Mouse (Mus musculus) hindbrain, embryonic 16.5 days (tissue): Measurements from ENCODE around the gene Mettl27. TPM values are rescaled to one million over a fixed set of nuclear protein-coding genes. Genes with fewer than 3 reads are reported as not detected.

Experiments
- ATAC-seq: fragments of 200-750 bp; cut with Nextera tagmentation; 2 replicates; pipeline ENCODE4 v1.8.0; 2017; ENCODE audit warnings: moderate TSS enrichment, moderate library complexity
- H3K27ac ChIP-seq: fragments of 300-500 bp; sonication (generic); 2 replicates; pipeline ENCODE4 v1.5.1; 2014; ENCODE audit warnings: low read depth, mild to moderate bottlenecking, control low read depth, low read length, moderate library complexity
- H3K27me3 ChIP-seq: fragments of 300-500 bp; sonication (generic); replicated peaks from 2 replicates; pipeline ENCODE4 v1.6.1; 2014; ENCODE audit warnings: low read length; ENCODE audit not compliant: control insufficient read depth, insufficient read depth
- H3K36me3 ChIP-seq: fragments of 300-500 bp; sonication (generic); 2 replicates; pipeline ENCODE4 v1.6.1; 2014; ENCODE audit warnings: mild to moderate bottlenecking, low read length, moderate library complexity, mixed read lengths; ENCODE audit not compliant: control insufficient read depth, insufficient read depth
- H3K4me1 ChIP-seq: fragments of 300-500 bp; sonication (generic); 2 replicates; pipeline ENCODE4 v1.6.1; 2014; ENCODE audit warnings: low read depth, low read length; ENCODE audit not compliant: control insufficient read depth, insufficient read depth
- H3K4me2 ChIP-seq: fragments of 300-500 bp; sonication (generic); 2 replicates; pipeline ENCODE4 v1.6.1; 2014; ENCODE audit warnings: mild to moderate bottlenecking, low read length, control low read depth, moderate library complexity
- H3K4me3 ChIP-seq: fragments of 300-500 bp; sonication (generic); 2 replicates; pipeline ENCODE4 v1.5.1; 2014; ENCODE audit warnings: mild to moderate bottlenecking, low read length, control low read depth, moderate library complexity
- H3K9ac ChIP-seq: fragments of 300-500 bp; sonication (generic); 2 replicates; pipeline ENCODE4 v1.6.1; 2014; ENCODE audit warnings: low read depth, mild to moderate bottlenecking, control low read depth, low read length, moderate library complexity
- H3K9me3 ChIP-seq: fragments of 300-500 bp; sonication (generic); 2 replicates; pipeline ENCODE4 v1.6.1; 2014; ENCODE audit warnings: mild to moderate bottlenecking, low read length, moderate library complexity; ENCODE audit not compliant: control insufficient read depth
- WGBS: fragments of 180-500 bp; shearing (Covaris S2); extraction: QIAGEN DNeasy Blood & Tissue Kit; methylation state at CpG from one replicate; pipeline ENCODE4 v1.1.7; 2014; 5-methylcytosine and 5-hydroxymethylcytosine counted together
- polyA plus RNA-seq: library from polyadenylated mRNA; unstranded; fragments of >200 nt; fragmentation: Nextera tagmentation; extraction: Ambion mirVana; gene quantifications from 2 replicates; pipeline ENCODE4 v1.2.1, GENCODE M21; 2015

Mettl27 gene
- polyA plus RNA-seq, 1 experiment from 2014 or later, result 7.0 TPM

- peak; percentile 52 for ATAC-seq
- WGBS, result 2% methylated on average over 24 of the region's 25 CpGs
- Histone ChIP-seq H3K4me3 (peak within 1 kb of the TSS; percentile 34), H3K9me3 (no peaks in the 10 kb centered on the region), H3K4me1 (peaks cover 11% of the 10 kb centered on the region), H3K27ac (no peak within 1 kb of the TSS), H3K4me2 (peak within 1 kb of the TSS; percentile 42), H3K9ac (peak within 1 kb of the TSS; percentile 47), H3K27me3 (peaks cover 40% of the 10 kb centered on the region), H3K36me3 (no peaks in the 10 kb centered on the region)
Measured at GRCm38 (mm10) chr5:134985633-134986297, 53.6 kb downstream of the Mettl27 start, which contains the start of gene Cldn3. Cldn3 (plus strand) TSS chr5:134986214.

- no peak overlapping the region for H3K27ac ChIP-seq
- no peaks in the 10 kb centered on the region for H3K36me3 ChIP-seq
- peak overlapping the region; percentile 42 for H3K4me2 ChIP-seq
- peaks cover 11% of the 10 kb centered on the region for H3K4me1 ChIP-seq
- H3K9me3 ChIP-seq, result no peaks in the 10 kb centered on the region
- WGBS, result 3% methylated on average over 79 of the region's 79 CpGs
- H3K9ac ChIP-seq, result peak overlapping the region; percentile 47
- peak overlapping the region; percentile 34 for H3K4me3 ChIP-seq
- H3K27me3 ChIP-seq, result peaks cover 40% of the 10 kb centered on the region
- ATAC-seq, result peak; percentile 37; the same call in 1 of the 2 replicates
Measured at GRCm38 (mm10) chr5:134986298-134987268, 54.4 kb downstream of the Mettl27 start.

- no peak for ATAC-seq
- 74% methylated on average over 11 of the region's 11 CpGs for WGBS
- Histone ChIP-seq H3K36me3 (no peaks in the 10 kb centered on the region), H3K9ac (no peak overlapping the region), H3K27me3 (peaks cover 40% of the 10 kb centered on the region), H3K4me1 (peaks cover 11% of the 10 kb centered on the region), H3K4me3 (no peak overlapping the region), H3K4me2 (no peak overlapping the region), H3K27ac (no peak overlapping the region), H3K9me3 (no peaks in the 10 kb centered on the region)
Measured at GRCm38 (mm10) chr5:134989166-134989565, 57.0 kb downstream of the Mettl27 start.

GRCm38 (mm10) chr5:134989741-134990140, 57.6 kb downstream of the Mettl27 start:
- no peak overlapping the region for H3K4me2 ChIP-seq
- ATAC-seq, result no peak
- peaks cover 11% of the 10 kb centered on the region for H3K4me1 ChIP-seq
- peaks cover 39% of the 10 kb centered on the region for H3K27me3 ChIP-seq
- 77% methylated on average over 6 of the region's 6 CpGs for WGBS
- H3K36me3 ChIP-seq, result no peaks in the 10 kb centered on the region
- no peak overlapping the region for H3K4me3 ChIP-seq
- no peak overlapping the region for H3K27ac ChIP-seq
- no peaks in the 10 kb centered on the region for H3K9me3 ChIP-seq
- H3K9ac ChIP-seq, result no peak overlapping the region

Other genes starting within 250 kb of the Mettl27 start
- 22.0 and 22.1 TPM in 2 replicates for gene Limk1, start 243.8 kb upstream of the Mettl27 start, polyA plus RNA-seq
- gene Eln, start 185.0 kb upstream of the Mettl27 start, polyA plus RNA-seq, result 25.1 and 26.7 TPM in 2 replicates
- gene Tmem270, start 25.6 kb upstream of the Mettl27 start, polyA plus RNA-seq, result not detected in 2 replicates
- not detected in 2 replicates for gene Cldn13, start 16.8 kb upstream of the Mettl27 start, polyA plus RNA-seq
- gene Cldn4, start 14.6 kb downstream of the Mettl27 start, polyA plus RNA-seq, result not detected in 2 replicates
- 4.2 and 4.6 TPM in 2 replicates for gene Cldn3, start 53.8 kb downstream of the Mettl27 start, polyA plus RNA-seq
- gene Abhd11, start 76.8 kb downstream of the Mettl27 start, polyA plus RNA-seq, result 73.3 and 82.1 TPM in 2 replicates
- gene Stx1a, start 91.1 kb downstream of the Mettl27 start, polyA plus RNA-seq, result 147 and 162 TPM in 2 replicates
- 44.0 and 45.3 TPM in 2 replicates for gene Dnajc30, start 131.8 kb downstream of the Mettl27 start, polyA plus RNA-seq
- 77.0 and 81.1 TPM in 2 replicates for gene Bud23, start 132.6 kb downstream of the Mettl27 start, polyA plus RNA-seq
- 29.4 and 29.8 TPM in 2 replicates for gene Vps37d, start 145.9 kb downstream of the Mettl27 start, polyA plus RNA-seq
- 0.66 and 0.84 TPM in 2 replicates for gene Mlxipl, start 157.5 kb downstream of the Mettl27 start, polyA plus RNA-seq
- gene Tbl2, start 217.3 kb downstream of the Mettl27 start, polyA plus RNA-seq, result 15.0 and 17.2 TPM in 2 replicates
- 35.9 and 37.9 TPM in 2 replicates for gene Bcl7b, start 235.9 kb downstream of the Mettl27 start, polyA plus RNA-seq